ENCODE assay signal across 8 mouse cellular contexts in genomic region chr10:81405588-81406201, GRCm38 (mm10). TPM values are rescaled to one million over a fixed set of nuclear protein-coding genes. Genes with fewer than 3 reads are reported as not detected.
DNase-seq lines count a peak whose midpoint lies in the region; ATAC-seq lines count a peak whose summit lies in the region.

No protein-coding gene starts in this region.

- no peak overlapping the region for H3K4me3 ChIP-seq in forebrain, embryonic 11.5 days (ENCODE audit: low read depth, low read length)
- H3K4me3 ChIP-seq in forebrain, embryonic 13.5 days: no peak overlapping the region

- H3K36me3 ChIP-seq in forebrain, embryonic 11.5 days (ENCODE audit: control insufficient read depth, insufficient read depth, low read length): no peaks in the 10 kb centered on the region; the same call in 1 of the 2 replicates
- peaks cover 49% of the 10 kb centered on the region for H3K36me3 ChIP-seq in forebrain, embryonic 13.5 days (ENCODE audit: poor library complexity, severe bottlenecking)

- WGBS in forebrain, embryonic 11.5 days: 41% methylated on average over 13 of the region's 13 CpGs
- WGBS in forebrain, embryonic 13.5 days: 37% methylated on average over 13 of the region's 13 CpGs

- peaks cover 35% of the 10 kb centered on the region for H3K27me3 ChIP-seq in forebrain, embryonic 11.5 days (ENCODE audit: control insufficient read depth, insufficient read depth, low read length)
- peaks cover 41% of the 10 kb centered on the region for H3K27me3 ChIP-seq in forebrain, embryonic 13.5 days

- H3K27ac ChIP-seq in forebrain, embryonic 11.5 days (ENCODE audit: low read depth, low read length): no peak overlapping the region
- no peak overlapping the region for H3K27ac ChIP-seq in forebrain, embryonic 13.5 days

- H3K4me2 ChIP-seq in forebrain, embryonic 11.5 days (ENCODE audit: low read depth, low read length, severe bottlenecking): no peak overlapping the region
- H3K4me2 ChIP-seq in forebrain, embryonic 13.5 days: no peak overlapping the region

- intact Hi-C loops in left cerebral cortex, postnatal 4 days (cut with DNase I): no loop called here

- peak; percentile 77 for DNase-seq in forebrain, embryonic 11.5 days (ENCODE audit: low spot score)
- peak; percentile 58 for DNase-seq in right cerebral cortex, postnatal 4 days
- DNase-seq in right cerebral cortex, postnatal 36 days (ENCODE audit: low spot score in 2 of 2): no peak
- DNase-seq in cerebellum, postnatal 36 days: peak; percentile 87 to 89
- peak; percentile 71 for DNase-seq in left cerebral cortex, postnatal 4 days
- peak; percentile 54 to 68 for DNase-seq in spleen, postnatal 36 days (ENCODE audit: low spot score in 2 of 2)
- DNase-seq in urinary bladder, adult 2 months (ENCODE audit: low spot score): no peak

- H3K9me3 ChIP-seq in forebrain, embryonic 11.5 days (ENCODE audit: control insufficient read depth, low read length): no peaks in the 10 kb centered on the region
- no peaks in the 10 kb centered on the region for H3K9me3 ChIP-seq in forebrain, embryonic 13.5 days (replicated peaks)

- H3K4me1 ChIP-seq in forebrain, embryonic 11.5 days (replicated peaks; ENCODE audit: control insufficient read depth, insufficient read depth, low read length): peaks cover 38% of the 10 kb centered on the region
- peaks cover 58% of the 10 kb centered on the region for H3K4me1 ChIP-seq in forebrain, embryonic 13.5 days

- no peak overlapping the region for H3K9ac ChIP-seq in forebrain, embryonic 11.5 days (ENCODE audit: low read length)
- no peak overlapping the region for H3K9ac ChIP-seq in forebrain, embryonic 13.5 days

- no peak for ATAC-seq in forebrain, embryonic 11.5 days (replicated peaks; ENCODE audit: low FRiP score)
- no peak for ATAC-seq in forebrain, embryonic 13.5 days

RNA-seq across cellular contexts. Expression of gene Smim24, which starts 12.8 kb away (rescaled TPM):
- polyA plus RNA-seq in forebrain, embryonic 11.5 days (2014; fragmentation: Nextera tagmentation; extraction: Ambion mirVana): 2.8 and 3.3 TPM in 2 replicates
- 1.8 TPM in 2 replicates for polyA plus RNA-seq in forebrain, embryonic 13.5 days (2015; fragmentation: Nextera tagmentation; extraction: Ambion mirVana)
- total RNA-seq in left cerebral cortex, postnatal 4 days (2021): 1 to 10 TPM; 1.5 to 2.3 TPM
- 5.0 and 6.9 TPM in 2 replicates for polyA plus RNA-seq in urinary bladder, adult 2 months (2012; rRNA removed)

RNA-seq across cellular contexts. Expression of gene Gm48552, which starts 16.9 kb away (rescaled TPM):
- 1.1 and 3.0 TPM in 2 replicates for polyA plus RNA-seq in forebrain, embryonic 11.5 days (2014; fragmentation: Nextera tagmentation; extraction: Ambion mirVana)
- polyA plus RNA-seq in forebrain, embryonic 13.5 days (2015; fragmentation: Nextera tagmentation; extraction: Ambion mirVana): 2.1 and 2.3 TPM in 2 replicates
- total RNA-seq in left cerebral cortex, postnatal 4 days (2021): 1 to 10 TPM; 2.7 to 5.9 TPM
- 2.7 and 3.6 TPM in 2 replicates for polyA plus RNA-seq in urinary bladder, adult 2 months (2012; rRNA removed)

RNA-seq across cellular contexts. Expression of gene Gm48551, which starts 21.4 kb away (rescaled TPM):
- 3.0 and 3.5 TPM in 2 replicates for polyA plus RNA-seq in forebrain, embryonic 11.5 days (2014; fragmentation: Nextera tagmentation; extraction: Ambion mirVana)
- polyA plus RNA-seq in forebrain, embryonic 13.5 days (2015; fragmentation: Nextera tagmentation; extraction: Ambion mirVana): 4.2 and 5.8 TPM in 2 replicates
- 1 to 10 TPM; 3.7 to 4.4 TPM for total RNA-seq in left cerebral cortex, postnatal 4 days (2021)
- polyA plus RNA-seq in urinary bladder, adult 2 months (2012; rRNA removed): 3.6 and 3.8 TPM in 2 replicates

RNA-seq across cellular contexts. Expression of gene Dohh, which starts 21.5 kb away (rescaled TPM):
- polyA plus RNA-seq in forebrain, embryonic 11.5 days (2014; fragmentation: Nextera tagmentation; extraction: Ambion mirVana): 61.0 and 66.3 TPM in 2 replicates
- 76.7 and 87.3 TPM in 2 replicates for polyA plus RNA-seq in forebrain, embryonic 13.5 days (2015; fragmentation: Nextera tagmentation; extraction: Ambion mirVana)
- 10 to 100 TPM; 58.8 to 61.5 TPM for total RNA-seq in left cerebral cortex, postnatal 4 days (2021)
- 42.9 and 47.4 TPM in 2 replicates for polyA plus RNA-seq in urinary bladder, adult 2 months (2012; rRNA removed)

RNA-seq across cellular contexts. Expression of gene Fzr1, which starts 27.4 kb away (rescaled TPM):
- polyA plus RNA-seq in forebrain, embryonic 11.5 days (2014; fragmentation: Nextera tagmentation; extraction: Ambion mirVana): 132 and 144 TPM in 2 replicates
- polyA plus RNA-seq in forebrain, embryonic 13.5 days (2015; fragmentation: Nextera tagmentation; extraction: Ambion mirVana): 117 and 128 TPM in 2 replicates
- 100 to 1,000 TPM; 109 to 112 TPM for total RNA-seq in left cerebral cortex, postnatal 4 days (2021)
- 34.1 and 34.4 TPM in 2 replicates for polyA plus RNA-seq in urinary bladder, adult 2 months (2012; rRNA removed)

Comparison
In these comparisons a context has a peak if more than half of its experiments do, and no peak if none do; other contexts are left out.
1. DNase-seq: peak in forebrain, embryonic 11.5 days (single experiment), right cerebral cortex, postnatal 4 days (single experiment), cerebellum, postnatal 36 days (2 of 2), left cerebral cortex, postnatal 4 days (single experiment) and spleen, postnatal 36 days (2 of 2); none in right cerebral cortex, postnatal 36 days (0 of 2) and urinary bladder, adult 2 months (single experiment).